Mouse (Mus musculus) B cell, adult 2 months (primary cell): ENCODE results near the gene Rps6.

ENCODE experiments used
- DNase-seq, 2 experiments: peaks; one replicate each; pipeline ENCODE4 v3.0.0; 2022

Gene Rps6

DNA sequence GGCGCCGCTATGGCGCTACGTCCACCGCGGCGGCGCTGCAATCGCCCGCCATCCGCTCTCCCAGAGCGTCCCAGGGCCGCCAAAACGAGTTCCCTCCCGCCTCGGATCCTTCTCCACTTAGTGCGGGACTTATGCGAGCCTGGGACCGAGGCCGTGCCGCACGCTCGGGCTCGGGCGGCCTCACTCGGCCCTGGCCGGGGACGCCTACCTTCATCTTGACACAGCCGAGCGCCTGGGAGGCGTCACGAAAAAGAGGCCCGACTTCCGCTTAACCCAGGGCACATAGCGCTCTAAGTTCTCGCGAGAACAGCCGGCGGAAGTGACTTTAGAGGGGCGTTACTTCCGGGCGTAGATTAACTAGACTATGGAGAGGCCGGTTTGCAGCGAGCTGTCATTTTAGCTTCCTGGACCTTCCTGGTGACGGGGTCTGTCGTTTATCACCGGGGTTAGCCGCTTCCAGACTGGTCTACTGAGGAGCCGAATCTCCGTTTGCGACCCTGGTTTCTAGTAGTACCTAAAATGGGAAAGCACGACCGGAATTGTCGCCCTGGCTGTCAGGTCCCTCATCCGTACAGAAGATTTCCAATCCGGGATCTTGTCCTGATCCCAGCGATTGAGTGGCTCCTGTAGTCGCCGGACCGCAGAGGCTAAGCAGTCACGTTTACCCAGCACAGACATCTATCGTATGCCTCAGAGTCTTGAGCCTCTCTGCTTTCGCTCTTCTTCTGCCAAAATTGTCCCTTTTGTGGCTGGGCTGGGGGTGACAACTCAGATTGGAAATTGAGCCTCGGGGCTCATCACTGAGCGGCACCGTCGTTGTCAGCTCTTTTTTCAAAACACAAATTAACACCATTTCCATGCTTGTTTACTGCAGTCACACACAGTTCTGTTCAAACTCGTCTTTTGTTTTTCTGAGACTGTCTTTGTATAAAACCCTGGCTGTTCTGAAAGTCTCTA is at the start of gene Rps6:
Rps6 (minus strand) TSS at position 300 of the 957 bp plus-strand sequence.
- DNase-seq: peak; percentile 95 to 96

DNA sequence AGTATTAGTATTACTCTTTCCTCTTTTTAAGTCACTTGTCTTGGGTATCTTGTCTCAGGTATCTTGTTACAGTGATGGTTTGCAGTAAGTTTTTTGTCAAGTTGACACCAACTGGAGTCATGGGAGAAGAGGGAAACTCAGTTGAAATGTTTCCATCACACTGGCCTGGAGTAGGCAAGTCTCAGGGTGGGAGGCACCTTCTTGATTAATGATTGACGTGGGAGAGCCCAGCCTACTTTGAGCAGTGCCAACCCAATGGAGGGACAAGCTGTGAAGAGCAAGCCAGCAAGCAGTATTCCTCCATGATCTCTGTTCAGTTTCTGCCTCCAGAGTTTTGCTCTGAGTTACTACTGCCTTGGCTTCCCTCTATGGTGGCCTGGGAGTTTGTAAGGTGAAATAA is 48.7 kb upstream of the Rps6 start:
- DNase-seq: no peak

DNA sequence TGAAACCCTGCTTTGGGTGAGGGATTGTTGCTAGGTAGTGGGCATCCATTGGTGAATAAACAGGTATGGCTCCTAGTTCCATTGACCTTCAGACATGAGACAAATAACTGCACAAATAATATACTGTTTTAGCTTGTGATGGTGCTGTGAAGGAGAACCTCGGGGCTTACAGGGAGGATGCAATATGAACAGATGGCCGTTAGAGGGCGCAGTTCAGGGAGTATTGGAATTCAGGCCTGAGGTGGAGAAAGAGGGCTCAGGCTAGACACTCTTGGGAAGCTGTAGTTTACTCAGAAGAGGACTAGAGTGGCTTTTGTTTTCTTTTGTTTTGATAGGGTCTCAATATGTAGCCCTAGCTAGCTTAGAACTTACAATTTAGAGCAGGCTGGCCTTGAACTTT is 47.8 kb upstream of the Rps6 start:
- peak; percentile 7 to 12 for DNase-seq

DNA sequence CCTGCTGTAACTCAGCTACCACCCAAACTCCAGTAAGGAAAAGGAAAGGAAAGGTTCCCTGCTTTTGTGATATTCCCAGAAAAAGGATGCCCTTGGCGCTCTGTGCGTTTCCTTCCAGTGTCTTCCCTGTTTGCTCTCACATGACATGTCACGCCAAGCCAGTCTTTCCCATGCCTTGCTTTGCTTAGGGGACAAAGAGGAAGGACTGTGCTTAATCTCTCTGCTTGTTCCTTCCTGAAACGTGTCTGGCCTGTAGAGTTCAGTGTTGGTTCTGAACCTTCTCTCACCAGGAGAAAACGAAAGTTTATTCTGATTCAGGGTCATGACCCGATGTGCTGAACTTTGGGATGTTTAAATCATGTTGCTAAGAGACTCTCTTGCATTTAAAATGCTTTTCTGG is 45.1 kb upstream of the Rps6 start:
- DNase-seq: no peak

DNA sequence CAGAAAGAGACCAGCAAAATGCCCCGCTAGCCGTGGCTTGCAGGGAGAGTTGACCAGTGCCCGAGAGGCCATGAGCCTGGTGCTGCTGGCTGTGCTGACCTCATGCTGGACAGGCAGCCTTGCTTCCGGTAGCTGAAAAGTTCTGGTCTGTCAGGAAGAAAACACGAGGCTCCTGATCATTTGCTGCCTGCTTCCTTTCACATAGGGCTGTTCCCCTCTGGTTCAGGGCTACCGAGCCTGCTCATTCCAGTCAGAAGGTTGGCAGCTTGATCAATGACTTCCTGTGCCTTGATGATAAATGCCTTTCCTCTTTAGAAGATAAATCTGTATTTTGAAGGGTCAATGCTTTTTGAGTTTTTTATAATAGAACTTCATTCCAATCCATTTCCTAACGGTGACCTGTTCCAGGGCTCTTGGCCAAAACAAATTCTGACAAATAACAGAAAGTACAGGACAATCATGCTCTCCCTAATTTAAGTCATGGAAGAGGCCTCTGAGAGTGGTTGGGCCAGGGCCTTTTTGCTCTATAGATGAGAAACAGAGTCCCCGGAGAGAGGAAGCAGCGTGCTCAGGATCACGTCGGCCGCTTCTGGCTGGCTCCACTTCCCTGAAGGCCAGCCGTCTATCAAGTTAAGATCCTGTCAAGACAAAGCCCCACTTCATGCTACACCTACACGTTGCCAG is 41.7 kb upstream of the Rps6 start:
- no peak for DNase-seq

DNA sequence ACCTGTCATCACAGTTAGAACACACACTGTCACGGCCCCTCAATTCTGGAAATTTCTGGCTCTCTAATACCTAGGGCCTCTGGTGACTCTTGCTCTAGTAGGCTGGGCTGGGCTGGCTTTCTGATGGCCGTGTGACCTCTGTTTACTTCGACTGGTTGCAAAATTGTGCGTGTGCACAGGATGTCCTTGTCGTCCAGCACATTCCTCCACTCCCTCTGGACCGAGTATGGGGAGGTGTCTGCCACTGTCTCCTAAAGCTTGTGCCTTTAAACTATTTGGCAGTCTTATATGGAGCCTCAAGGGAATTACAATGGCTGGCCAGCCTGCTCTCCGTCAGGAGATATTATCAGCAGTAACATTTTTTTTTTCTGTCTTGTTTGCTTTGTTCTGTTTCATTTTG is 40.2 kb upstream of the Rps6 start:
- no peak for DNase-seq

DNA sequence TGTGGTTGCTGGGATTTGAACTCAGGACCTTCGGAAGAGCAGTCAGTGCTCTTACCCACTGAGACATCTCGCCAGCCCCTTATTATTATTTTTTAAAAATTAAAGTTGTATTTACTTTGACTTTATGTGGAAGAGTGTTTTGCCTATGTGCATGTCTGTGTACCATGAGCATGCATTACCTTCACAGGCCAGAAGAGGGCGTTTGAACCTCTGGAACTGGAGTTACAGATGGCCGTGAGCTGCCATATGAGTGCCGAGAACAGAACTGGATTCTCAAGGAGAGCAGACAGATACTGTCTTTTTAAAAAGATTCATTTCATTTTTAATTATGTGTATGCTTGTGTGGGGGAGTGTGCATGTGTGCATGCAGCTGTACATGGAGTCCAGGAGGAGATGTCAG is 30.7 kb upstream of the Rps6 start:
- peak; percentile 42 to 46 for DNase-seq

DNA sequence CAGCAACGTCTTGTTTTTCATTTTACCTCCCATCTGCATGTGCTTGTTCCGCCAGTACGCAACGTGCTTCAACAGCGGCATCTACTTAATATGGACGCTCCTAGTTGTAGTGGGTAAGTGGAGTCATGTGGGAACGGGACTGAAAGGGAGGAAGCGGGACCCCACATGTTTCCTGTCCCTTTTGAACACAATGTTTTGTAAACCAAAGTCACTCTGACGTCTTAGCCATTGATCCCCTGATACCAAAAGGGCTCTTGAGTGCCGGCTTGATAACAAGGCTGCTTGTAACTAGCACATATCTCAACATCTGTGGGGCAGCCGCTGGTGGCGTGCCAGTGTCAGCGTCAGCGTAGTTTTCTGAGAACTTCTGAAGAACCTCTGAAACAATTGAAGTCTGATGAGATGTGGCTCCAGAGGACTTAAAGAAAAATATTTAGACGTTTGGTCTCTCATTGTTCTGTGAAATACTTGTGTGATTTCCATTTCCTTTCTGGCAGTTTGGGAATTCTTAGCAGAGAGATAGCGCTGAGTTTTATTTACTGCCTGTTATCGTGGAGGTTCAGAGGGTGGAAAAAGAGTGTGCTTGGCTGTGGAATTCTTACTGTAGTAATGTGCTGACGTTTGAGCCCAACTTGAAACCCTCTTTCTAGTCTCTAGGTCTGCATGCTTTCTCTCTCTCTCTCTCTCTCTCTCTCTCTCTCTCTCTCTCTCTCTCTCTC is 29.1 kb upstream of the Rps6 start:
- peak; percentile 38 to 46 for DNase-seq

DNA sequence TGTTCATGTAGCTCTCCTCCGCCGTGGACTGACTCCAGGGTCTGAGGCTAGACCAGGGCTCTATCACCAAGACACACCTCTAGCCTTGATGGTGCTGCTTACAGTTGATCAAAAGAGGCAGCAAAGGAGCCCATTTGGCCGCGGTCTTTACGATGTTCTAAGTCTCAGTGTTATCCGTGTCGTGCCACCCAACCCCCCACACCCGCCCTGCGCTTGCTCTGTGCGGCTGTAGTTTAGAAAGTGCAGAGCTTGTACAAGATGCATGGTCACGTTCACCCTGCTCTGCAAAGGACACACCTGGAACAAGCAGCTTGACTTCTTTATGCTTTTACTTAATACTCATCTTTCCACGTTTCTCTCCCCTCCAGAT is 28.6 kb upstream of the Rps6 start:
- peak in 1 of 2 experiments; percentile 21 for DNase-seq

DNA sequence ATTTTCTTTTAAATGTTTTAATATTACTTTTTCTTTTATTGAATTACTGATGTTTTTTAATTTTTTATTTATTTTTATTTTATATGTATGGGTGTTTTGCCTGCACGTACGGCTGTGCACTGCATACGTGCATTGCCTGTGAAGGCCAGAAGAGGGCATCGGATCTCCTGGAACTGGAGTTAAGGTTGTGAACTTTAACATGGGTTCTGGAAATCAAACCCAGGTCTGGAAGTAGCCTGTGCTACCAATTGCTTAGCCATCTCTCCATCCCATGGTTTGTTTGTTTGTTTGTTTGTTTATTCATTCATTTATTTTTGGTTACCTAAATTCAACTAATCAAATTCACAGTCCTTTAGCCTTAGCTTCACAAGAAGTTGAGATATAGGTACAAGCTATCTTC is 27.7 kb upstream of the Rps6 start:
- DNase-seq: peak; percentile 51 to 61

DNA sequence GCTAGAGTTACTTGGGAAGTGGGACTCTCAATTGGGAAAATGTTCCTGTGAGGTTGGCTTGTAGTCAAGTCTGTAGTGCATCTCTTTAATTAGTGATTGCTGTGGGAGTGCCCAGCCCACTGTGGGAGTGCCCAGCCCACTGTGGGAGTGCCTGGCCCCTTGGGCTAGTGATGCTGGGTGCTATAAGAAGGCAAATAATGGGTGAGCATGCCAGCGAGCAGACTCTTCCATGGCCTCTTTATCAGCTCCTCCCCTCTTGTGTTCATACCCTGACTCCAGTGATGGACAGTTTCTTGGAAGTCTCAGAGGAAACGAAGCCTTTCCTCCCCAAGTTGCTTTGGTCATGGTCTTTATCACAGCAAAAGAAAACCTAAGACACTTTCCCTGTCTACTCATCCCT is 25.2 kb upstream of the Rps6 start:
- no peak for DNase-seq

DNA sequence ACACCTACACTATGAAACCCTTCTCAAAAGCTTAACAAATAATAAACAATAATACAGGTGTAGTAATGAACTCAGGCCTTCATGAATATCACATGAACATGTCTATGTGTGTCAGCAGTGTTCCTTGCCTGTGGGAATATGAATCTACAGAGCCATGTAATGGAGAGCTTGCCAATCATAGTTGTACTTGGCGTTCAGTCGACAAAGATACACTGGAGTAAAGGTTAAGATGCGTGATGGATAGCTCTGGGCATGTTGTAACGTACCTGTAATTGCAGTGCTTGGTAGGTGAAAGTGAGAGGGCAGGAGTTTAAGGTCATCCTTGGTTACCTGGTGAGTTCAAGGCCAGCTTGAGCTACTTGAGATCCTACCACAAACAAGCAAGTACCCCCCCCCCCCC is 24.0 kb upstream of the Rps6 start:
- no peak for DNase-seq

DNA sequence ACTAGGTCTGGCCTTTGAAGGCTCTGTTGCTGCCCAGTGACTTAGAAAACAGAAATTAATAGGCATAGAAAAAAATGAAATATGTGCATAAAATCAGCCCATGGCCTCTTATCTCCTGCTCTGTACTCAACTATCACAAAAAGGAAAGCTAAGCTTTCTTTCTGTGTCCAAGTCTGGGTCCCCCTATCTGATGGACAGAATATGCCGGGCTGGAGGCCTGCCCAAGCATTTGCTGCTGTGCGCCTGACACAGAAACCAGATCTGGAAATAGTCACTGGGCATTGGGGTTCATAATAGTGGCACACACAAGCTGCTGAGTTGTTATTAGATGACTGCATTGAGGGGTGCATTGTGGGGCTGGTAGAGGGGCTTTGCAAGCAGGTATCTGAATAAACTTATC is 22.3 kb upstream of the Rps6 start:
- DNase-seq: no peak

DNA sequence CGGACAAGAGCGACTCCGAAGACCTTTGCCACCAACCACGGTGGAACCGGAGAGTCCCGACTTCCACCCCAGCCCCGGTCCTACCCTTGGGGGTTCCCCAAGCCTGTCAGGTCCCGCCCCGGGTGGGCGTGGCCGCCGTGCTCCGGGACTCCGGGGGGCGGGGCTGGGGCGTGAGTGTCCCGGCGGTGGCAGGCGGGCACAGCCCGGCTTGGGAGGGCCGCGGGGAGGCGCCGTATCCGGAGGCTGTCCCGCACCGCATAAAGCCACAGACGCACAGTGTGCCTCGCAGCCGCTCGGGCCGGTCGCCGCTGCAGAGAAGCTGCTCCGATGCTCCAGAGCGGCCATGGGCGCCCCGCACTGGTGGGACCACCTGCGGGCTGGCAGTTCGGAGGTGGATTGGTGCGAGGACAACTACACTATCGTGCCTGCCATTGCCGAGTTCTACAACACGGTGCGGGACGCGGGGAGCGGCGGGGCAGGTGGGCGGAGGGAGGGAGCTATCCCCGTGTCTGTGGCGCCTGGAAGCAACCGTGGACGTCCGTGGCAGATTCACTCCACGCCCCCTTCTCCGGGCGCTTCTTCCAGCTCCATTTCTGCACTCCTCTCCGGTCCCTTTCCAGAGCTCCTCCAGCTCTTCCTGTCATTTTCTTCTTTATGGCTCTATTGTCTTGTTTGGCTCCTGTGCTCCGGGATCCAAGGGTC is 17.1 kb upstream of the Rps6 start, which contains the start of gene Acer2:
Acer2 (plus strand) TSS at position 251 of the 702 bp plus-strand sequence.
- DNase-seq: peak; percentile 91 to 93

DNA sequence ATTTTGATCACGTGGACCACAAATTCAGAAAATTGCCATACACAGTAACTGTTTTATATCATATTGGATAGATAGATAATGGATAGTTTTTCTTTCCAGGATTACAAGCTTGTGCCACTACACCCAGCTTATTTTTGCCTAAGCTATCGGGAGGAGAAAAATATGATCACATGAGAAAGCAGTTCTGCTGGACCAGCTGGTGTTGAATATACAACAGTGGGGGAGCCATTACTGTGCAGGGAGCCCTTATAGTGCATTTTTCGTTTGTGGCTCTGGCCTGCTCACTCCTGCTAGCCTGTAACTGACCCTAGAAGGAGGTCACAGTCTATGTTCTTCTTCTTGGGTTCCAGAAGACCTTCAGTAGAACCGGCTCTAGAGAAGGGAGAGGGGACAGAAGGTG is 15.9 kb upstream of the Rps6 start:
- DNase-seq: no peak

DNA sequence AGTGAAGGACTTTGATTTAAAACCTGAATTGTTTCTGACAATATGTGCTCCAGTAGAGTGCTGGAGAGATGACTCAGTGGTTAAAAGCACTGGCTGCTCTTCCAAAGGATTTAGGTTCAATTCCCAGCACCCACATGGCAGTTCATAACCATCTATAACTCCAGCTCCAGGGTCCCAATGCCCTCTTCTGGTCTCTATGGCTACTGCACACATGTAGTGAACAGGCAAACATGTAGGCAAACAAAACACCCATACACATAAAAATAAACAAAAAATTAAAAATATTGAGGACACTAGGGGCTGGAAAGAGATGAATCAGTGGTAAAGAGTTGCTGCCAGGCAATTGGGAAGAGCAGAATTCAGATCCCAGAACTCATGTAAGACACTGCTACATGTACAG is 14.8 kb upstream of the Rps6 start:
- no peak for DNase-seq

DNA sequence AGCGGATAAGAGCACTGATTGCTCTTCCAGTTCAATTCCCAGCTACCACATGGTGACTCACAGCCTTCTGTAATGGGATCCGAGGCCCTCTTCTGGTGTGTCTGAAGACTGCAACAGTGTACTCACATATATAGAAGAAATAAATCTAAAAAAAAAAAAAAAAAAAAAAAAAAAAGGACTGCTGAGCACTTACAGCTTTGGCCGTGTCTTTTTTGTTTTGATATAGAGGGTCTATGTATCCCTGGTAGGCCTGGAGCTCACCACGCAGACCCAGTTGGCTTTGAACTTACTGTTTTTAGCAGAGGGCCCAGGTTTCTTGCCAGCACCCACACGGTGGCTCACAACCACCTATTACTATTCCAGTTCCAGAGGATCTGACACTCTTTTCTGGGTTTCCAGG is 6.9 kb upstream of the Rps6 start:
- no peak for DNase-seq

DNA sequence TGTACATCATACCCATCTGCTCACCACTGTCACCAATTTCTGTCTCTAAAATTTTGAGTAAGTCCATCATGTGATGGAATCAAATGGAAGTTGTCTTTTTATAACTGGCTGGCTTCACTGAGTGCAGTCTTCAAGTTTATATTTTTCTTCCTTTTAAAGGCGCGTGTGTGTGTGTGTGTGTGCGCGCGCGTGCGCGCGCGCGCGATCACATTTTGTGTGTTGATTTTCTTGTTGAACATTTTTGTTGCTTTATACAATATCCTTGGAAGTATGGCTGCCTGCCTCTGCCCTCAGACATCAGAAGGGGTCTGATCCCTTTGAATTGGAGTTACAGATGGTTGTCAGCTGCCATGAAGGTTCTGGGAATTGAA is 843 bp upstream of the Rps6 start:
- DNase-seq: peak in 1 of 2 experiments; percentile 19

DNA sequence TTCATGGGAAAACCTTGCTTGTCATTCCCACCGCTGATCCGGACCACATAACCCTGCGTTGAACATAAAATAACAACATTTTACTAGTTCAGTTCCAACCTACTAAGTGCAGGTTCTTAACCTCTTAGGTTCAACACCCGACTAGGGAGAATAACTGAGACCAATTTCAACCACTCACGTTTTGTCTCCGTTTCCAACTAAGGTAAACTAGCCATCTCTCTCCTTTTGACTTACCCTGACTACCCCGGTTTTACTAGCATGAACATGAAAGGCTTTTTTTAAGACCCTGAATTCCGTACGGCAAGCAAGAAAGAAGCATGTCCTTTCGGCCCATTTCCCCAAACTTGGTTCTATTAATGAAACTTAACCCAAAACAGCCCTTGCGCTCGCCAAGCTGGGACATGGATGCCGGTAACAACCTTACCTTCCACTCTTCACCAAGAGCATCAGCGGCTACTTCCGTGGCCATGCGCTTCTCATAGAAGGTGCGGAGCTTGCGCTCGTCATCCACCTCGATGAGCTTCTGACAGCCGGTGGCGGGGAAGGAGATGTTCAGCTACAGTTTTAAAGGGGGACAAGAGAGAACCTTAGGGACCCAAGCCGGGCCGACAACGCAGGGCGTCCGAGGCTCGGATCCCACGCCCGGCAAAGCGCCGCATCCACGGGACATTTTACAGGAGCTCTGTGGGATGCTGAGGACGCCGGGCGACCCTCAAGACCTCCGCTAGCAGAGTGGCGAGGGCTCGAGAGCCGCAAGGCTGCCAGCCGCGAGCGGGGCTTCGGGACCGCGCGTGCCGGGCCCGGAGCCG is 704 bp downstream of the Rps6 start:
- no peak for DNase-seq

DNA sequence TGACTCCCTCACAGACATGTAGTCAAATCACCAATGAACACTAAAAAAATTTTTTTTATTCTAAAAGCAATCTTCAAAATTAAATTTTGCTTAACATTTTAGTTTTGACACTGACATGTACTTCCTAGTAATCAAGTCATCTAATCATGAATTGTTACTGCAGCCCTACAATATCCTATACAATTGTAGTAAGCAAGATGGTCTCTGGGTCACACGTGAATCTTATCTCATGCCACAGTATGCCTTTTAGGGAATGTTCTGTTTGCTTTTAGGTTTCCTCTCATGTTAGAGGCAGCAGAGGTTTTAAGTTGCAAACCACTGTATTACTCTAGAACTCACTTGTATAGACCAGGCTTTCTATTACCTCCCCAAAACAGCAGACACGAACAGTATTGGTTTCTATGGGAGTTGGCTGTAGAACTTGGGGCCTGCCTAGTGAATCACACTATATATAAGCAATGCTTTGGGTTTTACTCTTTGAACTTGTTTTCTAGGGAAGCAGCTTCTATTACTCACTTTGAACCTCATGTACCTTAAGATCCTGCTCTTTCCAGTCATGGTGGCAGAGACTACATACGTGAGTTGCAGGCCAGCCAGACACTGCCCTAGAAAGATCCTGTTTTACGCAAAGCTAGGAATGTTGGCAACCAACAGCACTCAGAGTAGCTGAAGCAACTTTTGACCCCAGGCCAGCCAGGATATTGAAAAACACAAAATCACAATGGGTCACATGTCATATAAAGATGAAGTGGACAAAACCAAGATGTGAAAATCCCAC is 4.2 kb downstream of the Rps6 start:
- DNase-seq: no peak

DNA sequence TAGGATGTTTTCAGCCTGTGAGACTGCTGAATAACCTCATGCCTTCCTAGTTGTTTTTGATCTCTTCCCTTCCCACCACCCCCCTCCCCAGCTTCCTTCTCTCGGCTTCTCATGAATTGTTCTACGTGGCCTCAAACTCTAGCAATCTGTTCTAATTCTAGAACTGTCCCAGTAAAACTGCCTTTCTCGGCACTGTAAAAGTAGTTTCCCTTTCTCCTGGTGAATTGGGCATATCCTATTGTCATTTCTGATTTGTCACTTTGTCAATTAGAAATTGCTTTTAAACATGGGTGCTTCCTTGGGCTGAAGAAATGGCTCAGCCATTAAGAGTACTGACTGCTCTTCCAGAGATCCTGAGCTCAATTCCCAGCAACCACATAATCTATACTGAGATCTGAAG is 5.2 kb downstream of the Rps6 start:
- no peak for DNase-seq
